Mouse (Mus musculus): Measurements from ENCODE around the gene Diras1.
"Not testable (repeated sequence)": the region's sequence is repeated elsewhere in the genome, so short reads cannot be mapped to it uniquely, and the experiment has no call there.

Diras1 gene

GRCm38 (mm10) chr10:80996501-80996900 lies 29.0 kb downstream of the Diras1 start:
- DNase-seq: no peak

GRCm38 (mm10) chr10:80995091-80995632 lies 30.3 kb downstream of the Diras1 start:
- DNase-seq: no peak

GRCm38 (mm10) chr10:80994621-80995020 lies 30.8 kb downstream of the Diras1 start:
- no peak for DNase-seq

- DNase-seq: no peak
Observed at GRCm38 (mm10) chr10:80993276-80993675, 32.2 kb downstream of the Diras1 start.

- no peak for DNase-seq
Observed at GRCm38 (mm10) chr10:80991945-80992344, 33.5 kb downstream of the Diras1 start.

- DNase-seq: no peak
Observed at GRCm38 (mm10) chr10:80991007-80991406, 34.5 kb downstream of the Diras1 start.

GRCm38 (mm10) chr10:80990406-80990805 lies 35.1 kb downstream of the Diras1 start:
- DNase-seq: no peak

- not testable (repeated sequence) for DNase-seq
Observed at GRCm38 (mm10) chr10:80989854-80990253, 35.6 kb downstream of the Diras1 start.

GRCm38 (mm10) chr10:80989446-80989845 lies 36.0 kb downstream of the Diras1 start:
- no peak for DNase-seq

GRCm38 (mm10) chr10:80987709-80988441 lies 37.6 kb downstream of the Diras1 start:
- no peak for DNase-seq

- no peak for DNase-seq
Observed at GRCm38 (mm10) chr10:80986754-80987153, 38.7 kb downstream of the Diras1 start.

GRCm38 (mm10) chr10:80985970-80986701 lies 39.3 kb downstream of the Diras1 start:
- DNase-seq: no peak

GRCm38 (mm10) chr10:80985241-80985969 lies 40.1 kb downstream of the Diras1 start:
- no peak for DNase-seq

GRCm38 (mm10) chr10:80984223-80984622 lies 41.2 kb downstream of the Diras1 start:
- no peak for DNase-seq

GRCm38 (mm10) chr10:80982381-80982780 lies 43.1 kb downstream of the Diras1 start:
- no peak for DNase-seq

GRCm38 (mm10) chr10:80981564-80982112 lies 43.8 kb downstream of the Diras1 start:
- no peak for DNase-seq

GRCm38 (mm10) chr10:80975478-80975877 lies 50.0 kb downstream of the Diras1 start:
- no peak for DNase-seq

- no peak for DNase-seq
Observed at GRCm38 (mm10) chr10:80973722-80974121, 51.7 kb downstream of the Diras1 start.

GRCm38 (mm10) chr10:80972071-80972987 lies 53.1 kb downstream of the Diras1 start:
- no peak for DNase-seq

- DNase-seq: no peak
Observed at GRCm38 (mm10) chr10:80971533-80971932, 53.9 kb downstream of the Diras1 start.

- DNase-seq: no peak
Observed at GRCm38 (mm10) chr10:80970159-80970558, 55.3 kb downstream of the Diras1 start.
